Mouse (Mus musculus): ENCODE data around the gene Mrps2. TPM values are rescaled to one million over a fixed set of nuclear protein-coding genes. Genes with fewer than 3 reads are reported as not detected.

Mrps2 gene
- polyA plus RNA-seq, 1 experiment, result 13.7 TPM

- 35% methylated on average over 6 of the region's 6 CpGs for WGBS
- no peak overlapping the region for H3K4me3 ChIP-seq (replicated peaks; ENCODE audit: control insufficient read depth, low read depth, low read length)
- no peak for TF ChIP-seq POLR2A (IDR thresholded peaks at IDR 0.05; ENCODE audit: borderline replicate concordance, control insufficient read depth, low read depth, low read length)
- no peak for TF ChIP-seq CTCF (IDR thresholded peaks at IDR 0.05; ENCODE audit: control insufficient read depth, insufficient read depth, low read length)
- H3K27ac ChIP-seq (ENCODE audit: control insufficient read depth, insufficient read depth, low read depth, low read length, poor library complexity), result no peak overlapping the region
- no peaks in the 10 kb centered on the region for H3K4me1 ChIP-seq (ENCODE audit: control insufficient read depth, insufficient read depth, low read length)
These were observed 27.0 kb upstream of the Mrps2 start for GRCm38 (mm10) chr2:28440842-28441241.

DNA sequence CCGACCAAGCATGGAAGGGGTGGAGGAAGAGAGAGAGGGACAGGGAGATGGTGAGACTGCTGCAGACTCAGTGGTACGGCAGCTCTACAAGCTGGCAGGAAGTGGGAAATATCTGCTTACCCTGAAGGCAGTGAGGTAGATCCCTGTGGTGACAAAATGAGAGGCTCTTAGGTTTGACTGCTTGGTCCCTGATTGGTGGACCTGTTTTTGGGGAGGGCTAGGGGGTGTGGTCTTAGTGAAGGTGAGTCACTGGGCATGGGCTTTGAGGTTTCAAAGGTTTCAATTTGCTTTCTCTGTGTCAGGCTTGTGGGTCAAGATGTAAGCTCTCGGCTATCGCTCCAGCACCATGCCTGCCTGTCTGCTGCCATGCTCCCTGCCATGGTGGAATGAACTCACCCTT lies 22.8 kb upstream of the Mrps2 start:
- WGBS, result 71% methylated on average over 4 of the region's 4 CpGs
- Histone ChIP-seq H3K4me3 (replicated peaks; ENCODE audit: control insufficient read depth, low read depth, low read length) (no peak overlapping the region), H3K4me1 (ENCODE audit: control insufficient read depth, insufficient read depth, low read length) (no peaks in the 10 kb centered on the region), H3K27ac (ENCODE audit: control insufficient read depth, insufficient read depth, low read depth, low read length, poor library complexity) (no peak overlapping the region)
- no peak for TF ChIP-seq CTCF (IDR thresholded peaks at IDR 0.05; ENCODE audit: control insufficient read depth, insufficient read depth, low read length)

DNA sequence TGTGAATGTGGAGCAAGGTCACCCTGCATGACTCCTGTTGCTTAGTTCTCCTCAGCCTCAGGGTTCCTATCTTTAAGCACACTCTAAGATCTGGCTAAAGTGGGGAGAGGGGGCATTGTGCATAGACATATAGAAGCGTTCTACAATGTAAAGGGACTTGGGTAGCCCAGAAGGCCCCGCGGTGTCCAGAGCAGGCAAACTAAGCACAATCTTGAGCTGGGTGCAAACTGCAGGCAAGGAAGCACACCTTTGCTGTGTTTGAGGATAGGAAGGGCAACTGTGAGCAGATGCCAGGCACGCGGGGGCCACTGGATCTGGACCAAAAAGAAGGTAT lies 21.7 kb upstream of the Mrps2 start:
- Histone ChIP-seq H3K4me3 (replicated peaks; ENCODE audit: control insufficient read depth, low read depth, low read length) (peak overlapping the region; percentile 28), H3K27ac (ENCODE audit: control insufficient read depth, insufficient read depth, low read depth, low read length, poor library complexity) (no peak overlapping the region), H3K4me1 (ENCODE audit: control insufficient read depth, insufficient read depth, low read length) (no peaks in the 10 kb centered on the region)
- no peak for TF ChIP-seq POLR2A (IDR thresholded peaks at IDR 0.05; ENCODE audit: borderline replicate concordance, control insufficient read depth, low read depth, low read length)
- TF ChIP-seq CTCF (IDR thresholded peaks at IDR 0.05; ENCODE audit: control insufficient read depth, insufficient read depth, low read length), result no peak
- 14% methylated on average over 5 of the region's 5 CpGs for WGBS

- no peaks in the 10 kb centered on the region for H3K4me1 ChIP-seq (ENCODE audit: control insufficient read depth, insufficient read depth, low read length)
- H3K27ac ChIP-seq (ENCODE audit: control insufficient read depth, insufficient read depth, low read depth, low read length, poor library complexity), result no peak within 1 kb of the TSS; the same call in 1 of the 2 replicates
- peak within 1 kb of the TSS; percentile 28 for H3K4me3 ChIP-seq (replicated peaks; ENCODE audit: control insufficient read depth, low read depth, low read length)
- WGBS, result 2% methylated on average over 116 of the region's 118 CpGs
- no peak for TF ChIP-seq CTCF (IDR thresholded peaks at IDR 0.05; ENCODE audit: control insufficient read depth, insufficient read depth, low read length)
- TF ChIP-seq POLR2A (IDR thresholded peaks at IDR 0.05; ENCODE audit: borderline replicate concordance, control insufficient read depth, low read depth, low read length), result no peak
These were observed 21.2 kb upstream of the Mrps2 start, which contains the start of gene Ppp1r26 for GRCm38 (mm10) chr2:28446515-28447314. Ppp1r26 (plus strand) TSS chr2:28446800.

GRCm38 (mm10) chr2:28447315-28447670 lies 20.6 kb upstream of the Mrps2 start:
- Histone ChIP-seq H3K4me3 (replicated peaks; ENCODE audit: control insufficient read depth, low read depth, low read length) (no peak overlapping the region), H3K27ac (ENCODE audit: control insufficient read depth, insufficient read depth, low read depth, low read length, poor library complexity) (no peak overlapping the region; the same call in 1 of the 2 replicates), H3K4me1 (ENCODE audit: control insufficient read depth, insufficient read depth, low read length) (no peaks in the 10 kb centered on the region)
- 17% methylated on average over 11 of the region's 11 CpGs for WGBS
- TF ChIP-seq POLR2A (IDR thresholded peaks at IDR 0.05; ENCODE audit: borderline replicate concordance, control insufficient read depth, low read depth, low read length) (no peak), CTCF (IDR thresholded peaks at IDR 0.05; ENCODE audit: control insufficient read depth, insufficient read depth, low read length) (no peak)

- Histone ChIP-seq H3K4me1 (ENCODE audit: control insufficient read depth, insufficient read depth, low read length) (no peaks in the 10 kb centered on the region), H3K4me3 (replicated peaks; ENCODE audit: control insufficient read depth, low read depth, low read length) (no peak overlapping the region), H3K27ac (ENCODE audit: control insufficient read depth, insufficient read depth, low read depth, low read length, poor library complexity) (no peak overlapping the region)
- WGBS, result 87% methylated on average over 11 of the region's 11 CpGs
- TF ChIP-seq CTCF (IDR thresholded peaks at IDR 0.05; ENCODE audit: control insufficient read depth, insufficient read depth, low read length), result no peak
These were observed 16.2 kb upstream of the Mrps2 start for GRCm38 (mm10) chr2:28451663-28452062.

DNA sequence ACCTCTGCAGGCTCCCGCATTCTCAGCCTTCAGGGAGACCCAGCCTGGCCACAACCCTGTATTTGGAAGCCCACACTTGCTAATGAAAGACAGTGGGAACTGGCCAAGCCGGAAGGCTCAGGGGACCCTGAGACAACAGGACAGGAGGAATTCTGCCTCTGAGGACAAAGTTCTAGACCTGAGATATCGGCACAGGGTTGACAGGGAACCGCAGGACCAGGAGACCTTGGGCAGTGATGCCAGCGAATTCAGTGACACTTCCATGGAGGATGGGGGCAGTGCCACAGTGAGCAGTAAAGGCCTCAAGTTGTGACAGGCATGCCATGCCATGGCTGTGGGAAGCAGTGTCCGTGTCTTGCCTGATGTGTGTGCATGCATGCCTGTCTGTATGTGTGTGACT lies 14.3 kb upstream of the Mrps2 start:
- H3K4me3 ChIP-seq (replicated peaks; ENCODE audit: control insufficient read depth, low read depth, low read length), result no peak overlapping the region
- TF ChIP-seq POLR2A (IDR thresholded peaks at IDR 0.05; ENCODE audit: borderline replicate concordance, control insufficient read depth, low read depth, low read length) (no peak), CTCF (IDR thresholded peaks at IDR 0.05; ENCODE audit: control insufficient read depth, insufficient read depth, low read length) (no peak)
- H3K4me1 ChIP-seq (ENCODE audit: control insufficient read depth, insufficient read depth, low read length), result no peaks in the 10 kb centered on the region
- WGBS, result 87% methylated on average over 6 of the region's 6 CpGs
- H3K27ac ChIP-seq (ENCODE audit: control insufficient read depth, insufficient read depth, low read depth, low read length, poor library complexity), result no peak overlapping the region

DNA sequence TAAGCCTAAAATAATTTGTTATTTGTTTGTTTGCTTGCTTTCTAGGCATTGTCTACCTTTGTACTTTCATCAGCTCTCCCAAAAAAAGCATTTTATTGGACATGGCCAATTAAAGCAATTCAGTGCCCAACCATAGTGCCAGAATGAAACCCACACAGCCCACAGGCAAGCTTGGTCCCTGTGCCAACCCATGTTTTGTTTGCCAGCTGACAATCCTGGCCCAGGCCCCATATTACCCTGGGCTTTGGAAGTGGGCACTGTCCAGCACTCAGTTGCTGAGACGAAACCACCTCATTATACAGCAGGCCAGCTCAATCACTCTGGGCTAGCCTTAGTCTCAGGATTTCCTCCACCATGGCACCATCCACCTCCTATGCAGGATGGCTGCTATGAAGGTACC lies 11.2 kb upstream of the Mrps2 start:
- TF ChIP-seq POLR2A (IDR thresholded peaks at IDR 0.05; ENCODE audit: borderline replicate concordance, control insufficient read depth, low read depth, low read length) (no peak), CTCF (IDR thresholded peaks at IDR 0.05; ENCODE audit: control insufficient read depth, insufficient read depth, low read length) (no peak)
- Histone ChIP-seq H3K4me1 (ENCODE audit: control insufficient read depth, insufficient read depth, low read length) (no peaks in the 10 kb centered on the region), H3K4me3 (replicated peaks; ENCODE audit: control insufficient read depth, low read depth, low read length) (no peak overlapping the region), H3K27ac (ENCODE audit: control insufficient read depth, insufficient read depth, low read depth, low read length, poor library complexity) (no peak overlapping the region)
- WGBS, result 68% methylated on average over 1 of the region's 1 CpGs

DNA sequence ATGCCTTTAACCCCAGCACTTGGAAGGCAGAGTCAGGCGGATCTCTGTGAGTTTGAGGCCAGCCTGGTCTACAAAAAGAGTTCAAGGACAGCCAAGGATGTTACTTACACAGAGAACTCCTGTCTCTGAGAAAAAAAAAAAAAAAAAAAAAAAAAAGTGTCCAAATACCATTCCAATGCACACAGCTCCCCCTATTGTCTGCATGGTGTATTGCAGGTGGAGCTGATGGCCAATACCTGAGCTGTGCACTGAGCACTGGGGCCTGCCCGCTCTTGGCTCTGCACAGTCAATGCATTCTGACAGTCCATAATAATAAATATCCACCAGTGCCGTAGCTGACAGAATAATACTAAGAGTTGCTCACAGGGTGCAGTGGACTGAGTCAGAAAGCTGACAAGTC lies 3.9 kb upstream of the Mrps2 start:
- no peak overlapping the region for H3K27ac ChIP-seq (ENCODE audit: control insufficient read depth, insufficient read depth, low read depth, low read length, poor library complexity)
- no peak overlapping the region for H3K4me3 ChIP-seq (replicated peaks; ENCODE audit: control insufficient read depth, low read depth, low read length)
- 58% methylated on average over 3 of the region's 3 CpGs for WGBS
- no peaks in the 10 kb centered on the region; the same call in 1 of the 2 replicates for H3K4me1 ChIP-seq (ENCODE audit: control insufficient read depth, insufficient read depth, low read length)
- TF ChIP-seq POLR2A (IDR thresholded peaks at IDR 0.05; ENCODE audit: borderline replicate concordance, control insufficient read depth, low read depth, low read length) (no peak), CTCF (IDR thresholded peaks at IDR 0.05; ENCODE audit: control insufficient read depth, insufficient read depth, low read length) (peak; percentile 64)
